Mouse (Mus musculus): ENCODE data around the gene Noc2l.

The Noc2l gene

GRCm38 (mm10) chr4:156217022-156217669, 18.7 kb upstream of the Noc2l start:
- peak in 1 of 2 experiments; percentile 21 for DNase-seq

- peak in 1 of 2 experiments; percentile 40 for DNase-seq
These were observed 18.0 kb upstream of the Noc2l start for GRCm38 (mm10) chr4:156217838-156218237.

DNA sequence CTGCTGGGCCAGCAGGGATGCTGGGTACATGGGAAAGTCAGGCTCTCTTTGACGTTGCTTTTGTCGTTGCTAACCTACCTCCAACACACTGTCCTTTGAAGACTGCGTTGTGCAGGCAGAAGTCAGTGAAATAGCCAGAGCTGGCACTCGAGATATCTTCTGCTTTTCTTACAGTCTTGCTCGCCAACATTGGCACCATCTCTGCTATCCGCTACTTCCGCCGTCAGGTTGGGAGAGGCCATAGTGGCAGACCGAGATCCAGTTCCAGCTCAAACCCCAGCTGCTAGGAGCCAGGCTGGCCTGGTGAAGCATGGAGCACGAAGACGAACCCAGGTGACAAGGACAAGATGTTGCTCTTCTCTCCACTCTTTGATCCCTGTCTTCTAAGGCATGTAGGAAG, 15.9 kb upstream of the Noc2l start:
- peak in 1 of 2 experiments; percentile 8 for DNase-seq

- no peak for DNase-seq
These were observed 11.5 kb upstream of the Noc2l start for GRCm38 (mm10) chr4:156224276-156224675.

DNA sequence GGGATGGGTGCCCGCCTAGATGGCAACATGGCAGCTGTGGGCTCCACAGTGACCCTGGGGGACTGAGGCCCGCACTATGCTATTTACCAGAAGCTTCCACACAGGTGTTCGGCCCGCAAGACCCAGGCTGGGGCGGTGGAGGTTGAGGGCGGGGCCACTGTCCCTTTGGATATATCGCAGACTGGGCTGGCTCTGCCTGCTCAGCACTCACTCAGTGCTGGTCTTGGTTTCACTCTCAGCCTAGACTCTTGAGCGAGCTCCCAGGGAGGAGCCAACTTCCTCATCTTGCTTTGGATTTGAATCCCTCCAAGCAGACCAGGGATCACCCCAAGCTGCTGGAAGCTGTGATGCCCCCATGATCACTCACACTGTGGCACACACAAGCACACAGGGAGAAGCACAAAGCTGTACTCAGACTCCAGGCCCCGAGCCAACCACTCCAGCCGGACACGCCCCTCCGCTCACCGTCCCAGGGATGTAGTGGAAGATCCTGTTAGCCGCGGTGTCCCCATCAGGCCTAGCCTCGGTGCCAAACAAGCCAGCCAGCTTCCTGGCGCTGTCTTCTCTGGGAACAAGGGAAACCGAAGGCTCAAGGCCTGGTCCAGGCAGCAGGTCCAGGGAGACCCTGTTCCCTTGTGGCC, 7.9 kb upstream of the Noc2l start:
- peak; percentile 58 to 67 for DNase-seq

- peak; percentile 39 to 56 for DNase-seq
These were observed 7.3 kb upstream of the Noc2l start for GRCm38 (mm10) chr4:156228393-156229024.

DNA sequence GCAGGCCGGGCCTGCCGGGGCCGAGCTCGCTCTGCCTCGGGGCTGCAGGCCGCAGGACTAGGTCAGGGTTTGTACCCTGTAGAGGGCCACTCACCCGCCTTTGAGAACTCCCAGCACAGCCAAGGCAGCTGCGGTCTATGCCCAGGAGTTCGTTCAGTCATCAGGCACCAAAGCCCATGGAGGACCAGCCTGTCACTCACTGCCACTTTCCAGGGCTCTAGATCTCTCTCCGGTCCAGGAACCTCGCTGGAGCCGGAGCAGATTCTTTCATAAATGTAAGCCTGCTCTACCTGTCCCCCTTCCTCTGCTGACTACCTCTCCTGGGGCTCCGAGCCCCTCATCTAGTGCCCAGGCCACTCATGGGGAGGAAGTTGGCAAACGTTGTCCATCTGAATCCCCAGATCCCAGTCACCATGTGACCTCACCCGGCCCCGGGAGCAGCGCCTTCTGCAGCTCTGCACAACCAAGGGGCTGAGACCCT, 1.7 kb upstream of the Noc2l start:
- DNase-seq = peak in 1 of 2 experiments; percentile 34

DNA sequence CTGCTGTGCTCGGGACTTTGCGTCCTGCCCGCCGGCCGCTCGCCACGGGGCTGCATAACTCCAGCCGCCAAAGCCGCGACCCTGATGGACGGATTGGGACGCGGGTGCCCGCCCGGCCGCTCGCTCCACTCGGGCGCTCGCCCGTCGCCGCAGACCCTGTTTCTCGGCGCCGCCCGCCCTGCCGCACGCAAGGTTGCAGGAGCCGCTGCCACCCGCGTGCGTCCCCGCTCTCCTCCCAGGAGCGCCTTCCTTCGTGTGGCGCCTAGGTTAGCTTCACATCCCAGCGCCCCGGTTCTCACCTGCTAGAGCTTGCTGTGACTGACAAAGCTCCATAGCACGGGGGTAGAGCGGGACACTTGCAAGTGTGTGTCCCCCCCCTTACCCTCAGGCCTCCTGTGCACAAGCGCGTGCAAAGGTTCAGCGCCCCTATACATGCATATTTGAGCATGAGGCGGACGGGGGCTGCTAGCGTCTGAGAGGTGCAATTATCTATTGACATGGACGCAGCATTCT, 1.1 kb upstream of the Noc2l start, which contains the start of gene Plekhn1:
Plekhn1 (minus strand) TSS at position 157 of the 513 bp plus-strand sequence.
- DNase-seq = peak; percentile 81 to 87

- peak in 1 of 2 experiments; percentile 26 for DNase-seq
These were observed 445 bp upstream of the Noc2l start for GRCm38 (mm10) chr4:156235360-156235770.

GRCm38 (mm10) chr4:156236651-156237447, 1.0 kb downstream of the Noc2l start:
- DNase-seq = no peak

DNA sequence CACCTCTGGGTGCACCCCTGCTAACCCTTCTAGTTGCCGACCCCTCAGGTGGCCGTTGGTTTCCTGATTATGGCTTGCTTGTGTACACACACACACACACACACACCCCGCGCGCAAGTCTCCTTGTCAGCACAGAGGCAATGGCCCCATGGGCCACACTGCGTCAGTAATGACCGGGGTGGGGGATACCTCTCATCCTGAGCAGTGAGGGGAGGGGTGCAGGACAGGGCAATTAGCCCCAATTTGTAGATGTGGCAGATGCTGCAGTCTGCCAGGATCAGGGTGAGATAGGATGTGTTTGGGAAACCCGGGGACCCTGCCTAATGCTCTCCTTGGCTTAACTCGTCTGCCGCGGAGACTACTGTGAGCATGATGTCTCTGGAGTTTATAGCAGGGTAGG, 13.8 kb downstream of the Noc2l start:
- DNase-seq = no peak

GRCm38 (mm10) chr4:156251081-156251480, 15.3 kb downstream of the Noc2l start:
- no peak for DNase-seq

- no peak for DNase-seq
These were observed 16.3 kb downstream of the Noc2l start for GRCm38 (mm10) chr4:156252140-156252539.

- no peak for DNase-seq
These were observed 16.8 kb downstream of the Noc2l start for GRCm38 (mm10) chr4:156252619-156253018.

GRCm38 (mm10) chr4:156253043-156253442, 17.2 kb downstream of the Noc2l start:
- no peak for DNase-seq

DNA sequence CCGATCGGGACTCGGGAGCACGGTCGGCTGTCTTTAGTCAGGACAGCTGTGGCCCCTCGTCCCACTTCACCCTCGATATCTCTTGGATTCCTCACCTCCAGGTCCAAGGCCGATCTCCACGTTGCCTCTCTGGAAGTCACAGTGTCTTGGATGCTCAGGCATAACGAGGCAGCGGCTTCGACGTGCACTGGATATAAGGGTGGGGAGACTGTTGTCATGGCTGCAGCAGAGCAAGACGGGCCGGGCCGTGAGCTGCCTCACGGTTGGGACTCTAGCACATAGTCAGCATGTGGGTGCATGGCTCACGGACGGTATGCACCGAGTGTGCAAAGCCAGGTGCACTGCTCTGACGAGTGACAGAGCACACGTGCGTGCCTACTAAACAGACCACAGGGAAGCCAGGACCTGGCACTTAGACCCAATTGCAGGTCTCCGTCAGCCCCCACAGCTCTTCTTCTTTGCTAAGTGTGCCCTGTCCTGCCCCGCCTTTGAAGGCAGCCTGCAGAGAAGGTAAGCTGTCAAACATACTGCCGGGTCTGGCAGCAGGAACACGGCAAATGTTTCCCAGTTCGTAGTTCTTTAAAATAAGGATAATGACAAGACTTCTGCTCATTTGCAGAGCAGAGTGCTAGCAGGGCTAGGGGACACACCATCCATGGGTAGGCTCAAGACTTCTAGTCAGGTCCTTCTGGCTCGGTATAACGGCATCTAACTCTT, 18.7 kb downstream of the Noc2l start:
- DNase-seq = no peak

DNA sequence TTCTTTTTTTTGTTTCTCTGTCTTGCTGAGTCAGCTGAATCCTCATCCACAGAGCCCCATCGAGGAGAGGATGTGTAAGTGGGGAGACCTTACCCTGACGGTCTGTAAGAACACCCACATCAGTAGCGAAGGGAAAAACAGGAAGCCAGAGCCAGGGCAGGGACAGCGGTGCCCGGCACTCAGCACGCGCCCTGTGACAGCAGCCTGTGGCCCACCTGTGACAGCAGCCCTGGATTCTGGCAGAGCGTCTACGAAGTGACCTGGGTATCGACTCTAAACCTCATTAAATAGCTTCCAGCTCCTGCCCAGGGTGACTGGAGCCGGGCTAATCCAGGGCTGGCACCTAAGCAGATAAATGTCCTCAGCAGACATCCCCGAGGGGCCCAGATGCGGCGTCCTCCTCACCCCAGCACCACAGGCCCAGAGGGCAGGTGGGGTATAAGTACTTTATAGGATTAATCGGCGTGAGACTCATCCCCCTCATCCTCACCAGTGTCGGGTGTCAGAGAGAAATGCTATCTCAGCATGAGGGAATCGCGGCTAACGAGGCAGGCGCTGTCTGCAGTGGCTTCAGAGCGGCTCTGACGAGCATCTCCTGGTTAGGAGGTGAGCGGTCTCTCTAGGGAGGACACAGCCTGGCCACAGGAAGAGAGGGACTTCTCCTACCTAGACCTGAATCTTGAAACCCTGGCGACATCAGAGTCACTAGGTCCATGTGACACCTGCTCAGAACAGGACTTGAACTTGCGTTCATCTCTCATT, 19.4 kb downstream of the Noc2l start, which contains the start of gene Samd11:
Samd11 (minus strand) TSS at position 580 of the 762 bp plus-strand sequence.
- no peak for DNase-seq
